Mouse (Mus musculus): Measurements from ENCODE around the gene Rnf4.

DNA sequence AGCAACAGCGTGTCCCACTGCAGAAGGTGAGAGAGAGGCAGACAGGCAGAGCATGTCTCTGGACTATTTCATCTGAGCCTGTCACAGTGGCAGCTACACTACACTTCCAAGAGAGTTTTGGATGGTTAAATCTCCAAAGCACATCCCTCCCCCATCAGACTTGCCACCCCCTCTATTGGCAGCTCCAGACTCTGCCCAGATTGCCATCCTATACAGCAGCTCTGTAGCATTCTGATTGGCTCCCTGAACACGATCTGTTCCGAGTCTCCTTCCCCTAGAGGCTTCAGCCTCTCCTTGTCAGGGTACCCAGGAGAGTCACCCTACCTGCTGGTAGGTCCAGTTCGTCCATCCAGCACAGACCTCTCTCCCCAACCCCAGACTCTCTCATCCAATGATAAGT lies 38.0 kb upstream of the Rnf4 start:
- TF ChIP-seq CTCF (IDR thresholded peaks at IDR 0.05) (no peak), EP300 (IDR thresholded peaks at IDR 0.05) (no peak)

Data from lung, postnatal 0 days (tissue).